Mouse (Mus musculus) limb, embryonic 13.5 days (tissue): ENCODE results near the gene Upk3b. TPM values are rescaled to one million over a fixed set of nuclear protein-coding genes. Genes with fewer than 3 reads are reported as not detected.

Source experiments
- ATAC-seq: fragments of 200-750 bp; cut with Nextera tagmentation; 2 replicates; pipeline ENCODE4 v1.8.0; 2017; ENCODE audit warnings: low read depth, moderate number of reproducible peaks, moderate TSS enrichment; ENCODE audit not compliant: low FRiP score
- H3K27ac ChIP-seq: fragments of 300-500 bp; sonication (generic); 2 replicates; pipeline ENCODE4 v1.5.1; 2015; ENCODE audit warnings: inconsistent platforms, mild to moderate bottlenecking, moderate library complexity
- H3K27me3 ChIP-seq: fragments of 300-500 bp; sonication (generic); 2 replicates; pipeline ENCODE4 v1.6.1; 2015; ENCODE audit warnings: mild to moderate bottlenecking, inconsistent platforms
- H3K36me3 ChIP-seq: fragments of 300-500 bp; sonication (generic); 2 replicates; pipeline ENCODE4 v1.6.1; 2015; ENCODE audit warnings: inconsistent platforms, mild to moderate bottlenecking, moderate library complexity
- H3K4me1 ChIP-seq: fragments of 300-500 bp; sonication (generic); 2 replicates; pipeline ENCODE4 v1.6.1; 2015; ENCODE audit warnings: inconsistent platforms
- H3K4me2 ChIP-seq: fragments of 300-500 bp; sonication (generic); replicated peaks from 2 replicates; pipeline ENCODE4 v1.6.1; 2015; ENCODE audit warnings: inconsistent platforms, mild to moderate bottlenecking, moderate library complexity
- H3K4me3 ChIP-seq: fragments of 300-500 bp; sonication (generic); 2 replicates; pipeline ENCODE4 v1.5.1; 2015; ENCODE audit warnings: moderate library complexity, mild to moderate bottlenecking, inconsistent platforms
- H3K9ac ChIP-seq: fragments of 300-500 bp; sonication (generic); 2 replicates; pipeline ENCODE4 v1.6.1; 2015; ENCODE audit warnings: mild to moderate bottlenecking, inconsistent platforms
- H3K9me3 ChIP-seq: fragments of 300-500 bp; sonication (generic); 2 replicates; pipeline ENCODE4 v1.6.1; 2016; ENCODE audit warnings: inconsistent platforms
- WGBS: fragments of 180-500 bp; shearing (Covaris S2); methylation state at CpG from one replicate; pipeline ENCODE4 v1.1.7; 2015; 5-methylcytosine and 5-hydroxymethylcytosine counted together
- polyA plus RNA-seq: library from polyadenylated mRNA; unstranded; fragments of >200 nt; fragmentation: Nextera tagmentation; extraction: Ambion mirVana; gene quantifications from 2 replicates; pipeline ENCODE4 v1.2.1, GENCODE M21; 2015

The Upk3b gene
- polyA plus RNA-seq, 1 experiment from 2014 or later: 0.14 TPM

DNA sequence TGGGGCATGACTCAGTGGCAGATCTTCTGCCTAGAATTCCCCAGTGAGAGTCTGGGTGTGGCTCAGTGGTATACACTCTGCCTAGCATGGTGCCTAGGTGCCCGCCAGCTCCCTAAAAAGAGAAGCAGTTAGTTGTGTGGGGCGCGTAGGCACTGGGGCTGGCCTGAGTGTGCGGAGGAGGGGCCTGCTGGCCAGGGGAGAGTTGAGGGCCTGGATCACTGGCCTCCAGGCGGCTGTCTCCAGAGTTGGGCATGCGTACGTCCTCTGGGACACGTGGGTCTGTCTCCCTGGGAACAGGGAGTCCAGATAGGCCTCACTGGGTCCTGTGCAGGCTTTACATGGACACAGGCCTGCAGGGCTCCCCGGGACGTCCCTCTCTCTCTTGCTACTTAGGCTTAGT, 23.4 kb upstream of the Upk3b start:
- no peak overlapping the region for H3K4me2 ChIP-seq
- H3K4me1 ChIP-seq: peaks cover 19% of the 10 kb centered on the region
- ATAC-seq: no peak
- peaks cover 74% of the 10 kb centered on the region for H3K36me3 ChIP-seq
- 89% methylated on average over 10 of the region's 10 CpGs for WGBS
- H3K9me3 ChIP-seq: no peaks in the 10 kb centered on the region
- no peak overlapping the region for H3K4me3 ChIP-seq
- H3K27ac ChIP-seq: no peak overlapping the region
- no peak overlapping the region for H3K9ac ChIP-seq
- no peaks in the 10 kb centered on the region for H3K27me3 ChIP-seq

DNA sequence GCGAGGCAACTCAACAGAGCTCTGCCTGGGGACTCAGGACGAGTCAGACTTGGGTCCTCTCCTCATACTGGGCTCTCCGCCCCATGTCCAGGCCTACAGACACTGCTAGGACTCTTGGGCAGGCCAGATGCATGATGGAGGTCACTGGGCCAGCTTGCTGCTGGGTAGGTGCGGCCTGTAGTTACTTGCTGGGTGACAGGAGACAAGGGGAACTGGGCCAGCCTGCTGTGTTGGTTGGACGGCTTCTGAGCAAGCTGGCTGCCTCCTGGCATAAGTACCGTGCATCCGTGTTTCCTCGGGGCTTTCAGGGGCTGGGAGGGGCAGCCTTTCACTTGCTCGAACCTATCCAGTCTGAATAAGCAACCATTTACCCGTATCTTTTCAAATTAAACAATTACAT, 22.7 kb upstream of the Upk3b start:
- no peaks in the 10 kb centered on the region for H3K9me3 ChIP-seq
- H3K36me3 ChIP-seq: peaks cover 74% of the 10 kb centered on the region
- H3K9ac ChIP-seq: 0 out of 2 replicates have a peak overlapping the region, but pooled peaks have one; percentile 19
- no peak overlapping the region for H3K4me3 ChIP-seq
- H3K4me1 ChIP-seq: peaks cover 21% of the 10 kb centered on the region
- 78% methylated on average over 10 of the region's 10 CpGs for WGBS
- H3K27ac ChIP-seq: peak overlapping the region; percentile 39; the same call in 1 of the 2 replicates
- ATAC-seq: no peak
- no peaks in the 10 kb centered on the region for H3K27me3 ChIP-seq
- no peak overlapping the region for H3K4me2 ChIP-seq

DNA sequence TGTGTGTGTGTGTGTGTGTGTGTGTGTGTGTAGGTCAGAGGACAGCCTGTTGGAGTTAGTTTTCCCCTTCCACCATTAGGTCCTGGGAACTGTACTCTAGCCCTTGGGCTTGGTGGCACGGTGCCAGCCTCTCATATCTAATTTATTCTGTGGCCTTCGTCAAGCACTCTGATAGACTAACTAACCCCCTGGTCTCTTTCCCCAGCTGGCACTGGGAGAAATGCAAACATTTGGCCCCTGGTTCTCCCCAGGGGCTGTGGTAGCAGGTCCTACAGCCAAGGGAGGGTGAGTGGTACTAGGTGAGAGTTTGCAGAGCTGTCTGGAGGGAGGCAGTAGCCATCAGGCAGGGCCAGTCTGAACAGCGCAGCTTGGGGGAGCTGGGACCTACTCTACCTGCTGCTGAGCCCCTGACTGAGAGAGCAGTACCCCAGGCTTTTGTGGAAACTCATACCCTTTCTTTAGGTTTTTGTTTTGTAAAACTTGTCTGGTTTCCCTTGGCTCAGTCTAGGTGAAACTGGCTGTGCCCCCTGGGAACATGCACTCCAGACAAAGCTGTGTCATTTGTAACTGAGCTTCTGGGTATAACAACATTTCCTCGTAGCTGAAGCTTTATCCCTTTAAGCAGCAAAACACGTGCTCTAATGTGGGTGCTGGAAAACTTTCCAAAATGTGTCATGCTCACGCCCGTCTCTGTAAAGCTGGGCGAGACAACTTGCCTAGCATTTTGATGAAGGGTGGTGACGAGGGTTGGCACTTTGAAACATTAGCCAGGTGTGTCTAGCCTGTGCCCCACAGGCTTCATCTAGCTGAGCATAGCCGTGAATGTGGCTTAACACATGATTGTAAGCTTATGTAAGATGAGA, 22.1 kb upstream of the Upk3b start:
- Histone ChIP-seq H3K9ac (0 out of 2 replicates have a peak overlapping the region, but pooled peaks have one; percentile 43), H3K36me3 (peaks cover 75% of the 10 kb centered on the region), H3K27ac (no peak overlapping the region; the same call in 1 of the 2 replicates), H3K4me3 (no peak overlapping the region), H3K9me3 (no peaks in the 10 kb centered on the region), H3K4me2 (no peak overlapping the region), H3K4me1 (peaks cover 21% of the 10 kb centered on the region), H3K27me3 (no peaks in the 10 kb centered on the region)
- 66% methylated on average over 10 of the region's 10 CpGs for WGBS
- no peak for ATAC-seq

DNA sequence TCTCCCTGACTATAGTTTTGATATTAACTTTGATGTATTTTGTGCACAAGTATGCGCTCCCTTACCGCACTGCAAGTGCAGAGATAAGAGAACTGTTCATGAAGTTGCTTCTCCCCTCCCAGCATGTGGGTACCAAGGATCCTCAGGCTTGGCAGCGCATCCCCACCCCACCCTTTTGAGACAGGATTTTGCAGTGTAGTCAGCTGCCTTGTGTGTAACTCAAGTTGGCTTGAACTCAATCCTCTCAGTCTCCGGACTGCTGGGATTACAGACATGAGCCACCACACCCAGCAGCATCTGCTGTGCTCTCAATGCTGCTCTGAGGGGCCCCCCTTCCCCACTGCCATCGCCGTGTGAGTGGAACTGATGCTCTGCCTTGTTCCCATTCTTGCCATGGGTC, 21.0 kb upstream of the Upk3b start:
- no peak for ATAC-seq
- Histone ChIP-seq H3K27ac (no peak overlapping the region), H3K4me2 (no peak overlapping the region), H3K4me1 (peaks cover 21% of the 10 kb centered on the region), H3K9me3 (no peaks in the 10 kb centered on the region), H3K4me3 (no peak overlapping the region), H3K36me3 (peaks cover 75% of the 10 kb centered on the region), H3K9ac (no peak overlapping the region), H3K27me3 (no peaks in the 10 kb centered on the region)
- WGBS: 95% methylated on average over 6 of the region's 6 CpGs

DNA sequence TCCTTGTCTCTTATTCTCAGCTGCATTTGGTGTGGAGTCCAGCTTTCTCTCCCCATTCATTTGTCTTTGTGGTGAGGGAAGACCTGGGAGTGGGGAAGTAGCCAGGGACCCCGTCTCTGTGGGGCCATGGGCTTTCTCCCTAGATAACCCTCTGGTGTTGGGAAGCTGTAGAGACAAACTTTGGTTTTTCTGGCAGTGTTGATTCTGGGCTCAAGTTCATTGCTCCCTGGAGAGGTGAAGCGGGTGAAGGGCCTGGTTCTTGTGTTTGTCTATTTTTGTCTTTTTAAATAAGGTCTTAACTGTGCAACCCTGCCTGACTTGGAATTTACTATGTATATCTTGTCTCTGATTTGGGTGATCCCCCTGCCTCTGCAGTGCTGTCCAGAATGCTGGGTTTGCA, 19.6 kb upstream of the Upk3b start:
- ATAC-seq: no peak
- H3K27ac ChIP-seq: no peak overlapping the region

DNA sequence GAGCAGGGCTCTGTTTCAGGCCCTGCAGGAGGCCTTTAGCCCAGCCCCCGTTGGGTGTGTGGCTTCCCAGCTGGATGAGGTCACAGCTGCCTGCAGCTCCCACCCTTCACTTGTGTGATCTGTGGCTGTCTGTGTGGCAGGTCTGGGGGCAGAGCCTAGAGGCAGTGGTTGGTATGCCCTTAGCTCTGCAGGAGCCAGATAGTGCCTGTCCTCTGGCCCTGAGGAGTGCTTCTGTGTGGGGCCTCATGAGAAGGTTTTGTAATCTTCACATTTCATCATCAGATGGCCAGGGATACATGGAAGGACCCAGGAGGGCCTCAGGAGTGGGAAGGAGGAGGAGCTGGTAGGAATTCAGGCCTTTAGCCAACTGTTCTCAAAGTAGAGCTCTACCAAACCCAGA, 18.4 kb upstream of the Upk3b start:
- 19% methylated on average over 1 of the region's 1 CpGs for WGBS
- no peak overlapping the region for H3K4me2 ChIP-seq
- no peak for ATAC-seq
- H3K36me3 ChIP-seq: peaks cover 71% of the 10 kb centered on the region
- H3K27me3 ChIP-seq: no peaks in the 10 kb centered on the region
- H3K27ac ChIP-seq: no peak overlapping the region
- H3K4me1 ChIP-seq: peaks cover 21% of the 10 kb centered on the region
- H3K4me3 ChIP-seq: no peak overlapping the region
- H3K9ac ChIP-seq: no peak overlapping the region
- no peaks in the 10 kb centered on the region for H3K9me3 ChIP-seq

More for the DNA sequence above, 19.6 kb upstream of the Upk3b start:
- H3K9me3 ChIP-seq: no peaks in the 10 kb centered on the region
- H3K4me3 ChIP-seq: no peak overlapping the region
- peaks cover 21% of the 10 kb centered on the region for H3K4me1 ChIP-seq
- 84% methylated on average over 2 of the region's 2 CpGs for WGBS
- H3K9ac ChIP-seq: no peak overlapping the region
- no peak overlapping the region for H3K4me2 ChIP-seq
- H3K27me3 ChIP-seq: no peaks in the 10 kb centered on the region
- peaks cover 72% of the 10 kb centered on the region for H3K36me3 ChIP-seq

DNA sequence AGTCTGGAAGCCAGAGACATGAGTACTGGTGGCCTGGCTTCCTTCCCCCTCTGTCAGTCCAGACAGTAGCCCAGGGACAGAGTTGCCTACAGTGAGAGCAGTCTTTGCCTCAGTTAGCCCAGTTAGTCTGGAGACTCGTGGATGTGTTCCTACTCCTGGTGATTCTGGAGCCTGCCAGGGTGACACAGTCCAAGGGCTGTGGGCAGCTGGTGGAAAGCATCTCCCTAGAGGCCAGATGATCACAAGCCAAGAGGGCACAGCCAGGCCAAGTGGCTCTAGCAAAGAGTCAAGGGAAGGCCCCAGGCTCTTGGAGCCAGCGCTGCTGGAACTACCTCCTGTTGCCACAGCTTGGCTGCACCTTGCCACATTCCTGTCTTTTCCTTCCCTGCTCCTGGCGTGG, 12.6 kb upstream of the Upk3b start:
- Histone ChIP-seq H3K27ac (no peak overlapping the region), H3K4me3 (no peak overlapping the region), H3K36me3 (peaks cover 83% of the 10 kb centered on the region), H3K4me1 (no peaks in the 10 kb centered on the region), H3K4me2 (no peak overlapping the region), H3K9me3 (no peaks in the 10 kb centered on the region), H3K9ac (no peak overlapping the region), H3K27me3 (no peaks in the 10 kb centered on the region)
- no peak for ATAC-seq
- 77% methylated on average over 3 of the region's 3 CpGs for WGBS

DNA sequence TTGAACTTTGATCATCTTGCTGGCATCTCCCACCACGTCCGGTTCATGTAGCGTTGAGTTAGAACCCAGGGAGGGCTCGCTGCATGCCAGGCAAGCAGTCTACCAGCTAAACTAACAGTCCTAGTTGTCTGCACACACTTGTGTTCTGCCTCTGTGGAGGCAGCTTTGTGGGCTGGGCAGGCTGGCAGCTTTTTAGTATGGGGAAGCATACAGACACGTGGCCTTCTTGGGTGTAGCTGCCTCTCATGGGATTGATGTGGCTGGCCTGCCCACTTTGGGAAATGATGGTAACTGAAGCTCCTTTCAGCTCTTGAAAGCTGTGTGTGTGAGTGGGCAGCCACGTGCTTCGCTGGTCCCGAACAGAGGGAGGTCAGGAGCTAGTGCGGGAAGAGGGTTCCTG, 11.4 kb upstream of the Upk3b start:
- Histone ChIP-seq H3K9me3 (no peaks in the 10 kb centered on the region), H3K9ac (no peak overlapping the region), H3K36me3 (peaks cover 85% of the 10 kb centered on the region), H3K4me2 (no peak overlapping the region), H3K4me3 (no peak overlapping the region), H3K27ac (no peak overlapping the region), H3K4me1 (no peaks in the 10 kb centered on the region), H3K27me3 (no peaks in the 10 kb centered on the region)
- ATAC-seq: no peak
- 91% methylated on average over 9 of the region's 9 CpGs for WGBS

DNA sequence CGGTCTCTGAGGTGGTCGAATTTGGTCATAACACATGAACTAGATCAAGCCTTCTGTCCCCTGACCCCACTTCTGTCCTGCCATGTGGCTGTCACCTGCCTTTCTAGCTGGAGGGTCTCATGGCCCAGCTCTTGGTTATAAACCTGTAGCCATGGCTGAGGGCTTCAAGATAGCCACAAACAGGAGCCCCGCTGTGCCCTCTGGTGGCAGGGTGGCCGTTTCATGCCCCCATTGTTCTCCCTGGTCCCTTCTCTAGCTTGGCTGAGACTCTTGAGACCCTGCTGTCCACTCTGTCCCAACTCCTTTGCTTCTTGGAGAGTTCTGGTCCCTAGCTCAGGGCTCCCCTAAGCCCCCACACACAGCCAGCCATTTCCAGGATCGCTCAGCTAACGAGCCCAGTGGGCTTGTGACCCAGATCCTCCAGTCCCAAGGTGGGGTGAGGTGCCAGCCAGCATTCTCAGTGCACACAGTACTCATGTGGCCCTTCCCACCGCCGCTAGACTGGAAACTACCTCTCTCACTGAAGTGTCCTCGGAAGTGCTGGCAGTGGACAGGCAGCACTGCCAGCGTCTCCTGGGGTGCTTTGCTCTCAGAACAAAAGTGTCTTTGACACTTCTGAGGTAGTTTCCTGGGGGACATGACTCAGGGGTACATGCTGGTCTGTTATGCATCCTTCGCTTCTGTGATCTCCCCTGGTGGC, 10.5 kb upstream of the Upk3b start:
- no peak for ATAC-seq
- H3K4me1 ChIP-seq: no peaks in the 10 kb centered on the region
- H3K4me2 ChIP-seq: no peak overlapping the region
- no peaks in the 10 kb centered on the region for H3K27me3 ChIP-seq
- H3K9me3 ChIP-seq: no peaks in the 10 kb centered on the region
- WGBS: 86% methylated on average over 11 of the region's 11 CpGs
- H3K36me3 ChIP-seq: peaks cover 85% of the 10 kb centered on the region
- no peak overlapping the region for H3K4me3 ChIP-seq
- no peak overlapping the region for H3K9ac ChIP-seq
- no peak overlapping the region for H3K27ac ChIP-seq

DNA sequence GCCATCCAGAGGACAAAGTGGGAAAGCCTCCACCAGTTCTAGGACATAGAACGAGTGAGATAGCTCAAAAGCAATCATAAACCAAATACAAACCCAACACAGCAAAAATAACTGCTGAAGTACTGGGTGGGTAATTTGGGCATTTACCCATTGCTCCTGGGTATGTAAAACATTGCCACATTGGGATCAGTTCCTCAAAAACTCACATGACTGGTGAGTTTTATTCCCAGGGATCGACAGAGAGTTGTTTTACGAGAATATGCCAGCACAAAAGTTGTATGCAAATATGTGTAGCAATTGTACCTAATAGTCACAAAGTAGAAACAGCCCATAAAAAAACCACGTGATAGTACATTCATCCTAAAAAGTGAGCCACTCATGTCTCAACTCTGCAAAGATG, 3.4 kb upstream of the Upk3b start:
- H3K9me3 ChIP-seq: no peaks in the 10 kb centered on the region
- no peak overlapping the region for H3K27ac ChIP-seq
- no peak overlapping the region for H3K4me2 ChIP-seq
- no peaks in the 10 kb centered on the region for H3K27me3 ChIP-seq
- ATAC-seq: no peak
- H3K36me3 ChIP-seq: peaks cover 34% of the 10 kb centered on the region
- no peak overlapping the region for H3K4me3 ChIP-seq
- 74% methylated on average over 4 of the region's 4 CpGs for WGBS
- H3K9ac ChIP-seq: no peak overlapping the region
- no peaks in the 10 kb centered on the region for H3K4me1 ChIP-seq

DNA sequence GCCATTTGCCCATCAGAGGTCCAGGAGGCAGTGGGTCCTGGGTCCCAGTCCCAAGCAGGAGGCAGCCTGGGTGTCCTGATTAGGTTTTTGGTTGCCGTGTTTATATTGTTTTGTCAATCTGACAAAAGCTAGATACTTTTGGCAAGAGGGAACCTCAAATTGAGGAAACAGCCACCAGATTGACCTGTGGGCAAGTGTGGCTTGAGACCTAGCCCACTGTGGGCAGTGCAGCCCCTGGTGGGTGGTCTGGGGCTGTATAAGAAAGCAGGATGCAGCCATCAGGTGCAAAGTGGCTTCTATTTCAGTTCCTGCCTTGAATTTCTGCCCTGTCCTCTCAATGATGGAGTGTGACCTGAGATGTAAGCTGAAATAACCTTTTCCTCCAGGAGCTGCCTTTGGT, 3.0 kb upstream of the Upk3b start:
- 91% methylated on average over 1 of the region's 1 CpGs for WGBS

DNA sequence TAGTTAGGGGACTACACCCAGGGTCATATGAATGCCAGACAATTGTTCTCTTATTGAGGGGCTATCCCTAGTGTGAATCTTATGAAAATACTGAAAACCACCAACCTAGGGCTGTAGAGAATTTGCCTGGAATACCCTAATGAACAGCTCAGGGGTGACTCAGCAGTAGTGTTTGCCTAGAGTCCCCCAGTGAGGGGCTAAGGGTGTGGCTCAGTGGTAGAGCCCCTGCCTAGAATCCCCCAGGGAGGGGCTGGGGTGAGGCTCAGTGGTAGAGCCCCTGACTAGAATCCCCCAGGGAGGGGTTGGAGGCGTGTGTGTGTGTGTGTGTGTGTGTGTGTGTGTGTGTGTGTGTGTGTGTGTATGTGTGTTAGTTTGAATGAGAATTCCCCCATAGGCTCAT, 1.6 kb upstream of the Upk3b start:
- Histone ChIP-seq H3K4me1 (no peaks in the 10 kb centered on the region), H3K27me3 (no peaks in the 10 kb centered on the region), H3K4me2 (no peak overlapping the region), H3K4me3 (no peak overlapping the region), H3K36me3 (peaks cover 16% of the 10 kb centered on the region), H3K9me3 (no peaks in the 10 kb centered on the region), H3K9ac (no peak overlapping the region), H3K27ac (no peak overlapping the region)
- ATAC-seq: no peak
- 67% methylated on average over 1 of the region's 1 CpGs for WGBS

More for the DNA sequence above, 3.0 kb upstream of the Upk3b start:
- Histone ChIP-seq H3K4me2 (no peak overlapping the region), H3K9ac (no peak overlapping the region), H3K27ac (no peak overlapping the region), H3K4me3 (no peak overlapping the region), H3K4me1 (no peaks in the 10 kb centered on the region), H3K36me3 (peaks cover 29% of the 10 kb centered on the region), H3K9me3 (no peaks in the 10 kb centered on the region), H3K27me3 (no peaks in the 10 kb centered on the region)
- ATAC-seq: no peak
